Mouse (Mus musculus) Patski (cell line): ENCODE results near the gene Rassf3. TPM values are rescaled to one million over a fixed set of nuclear protein-coding genes. Genes with fewer than 3 reads are reported as not detected.

Source experiments
- ATAC-seq: fragments of 100-300 bp; one replicate; pipeline ENCODE4 v1.8.0; 2021
- CTCF ChIA-PET: fragments of 350-600 bp; sonication (Branson Sonifier 250); formaldehyde crosslinking; loops from one replicate; lab custom pipeline; 2022; ENCODE audit warnings: inconsistent platforms; lab: Charles Lee
- POLR2A ChIA-PET: fragments of 350-600 bp; sonication (Branson Sonifier 250); formaldehyde crosslinking; loops from one replicate; lab custom pipeline; 2022; ENCODE audit warnings: antibody characterized with exemption, inconsistent platforms; lab: Charles Lee
- DNase-seq: peaks from one replicate; pipeline ENCODE4 v3.0.0-alpha.2; 2011; ENCODE audit warnings: low read depth, low spot score
- H3K27me3 ChIP-seq: fragments of 371-371 bp; one replicate; pipeline ENCODE4 v1.5.1; 2021
- CTCF ChIP-seq: fragments of 100-300 bp; IDR thresholded peaks from one replicate; pipeline ENCODE4 v1.5.1; 2021
- in situ Hi-C: fragments of 300-500 bp; cut with MboI; formaldehyde crosslinking; loops from 3 replicates; pipeline ENCODE4 v1.11.1; 2018; ENCODE audit warnings: low pct_unique_long_range_greater_than_20kb, mixed read lengths
- polyA plus RNA-seq: library from polyadenylated mRNA; unstranded; gene quantifications from one replicate; pipeline ENCODE4 v1.2.3, GENCODE M21; 2021

Gene Rassf3
- polyA plus RNA-seq, 1 experiment from 2014 or later = 27.0 TPM

GRCm38 (mm10) chr10:121391901-121392300 is 84.2 kb downstream of the Rassf3 start:
- ATAC-seq (no peak), DNase-seq (no peak)
- H3K27me3 ChIP-seq = no peaks in the 10 kb centered on the region
- TF ChIP-seq CTCF = no peak
- POLR2A ChIA-PET = no interaction called here
- CTCF ChIA-PET = no interaction called here
- in situ Hi-C loops = no loop called here

DNA sequence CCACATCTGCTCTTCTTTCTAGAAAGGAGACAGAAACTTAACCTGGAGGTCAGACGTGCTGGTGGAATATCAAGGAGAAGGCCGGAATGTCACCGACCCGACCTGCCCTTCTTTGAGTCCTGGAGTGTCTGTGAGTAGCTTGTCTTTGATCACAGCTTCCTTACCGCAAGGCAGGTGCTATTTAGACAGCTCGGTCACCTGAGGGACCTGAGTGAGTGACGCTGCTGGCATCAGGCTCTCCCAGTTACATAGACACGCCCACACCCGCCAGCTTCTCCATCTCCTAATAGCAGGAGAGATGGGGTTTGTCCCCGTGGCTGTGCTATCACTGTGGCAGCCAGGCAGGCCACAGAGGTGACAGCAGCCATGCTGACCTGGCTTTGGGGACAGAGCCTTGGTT is 85.5 kb downstream of the Rassf3 start:
- no peak for TF ChIP-seq CTCF

GRCm38 (mm10) chr10:121386347-121386746 is 89.8 kb downstream of the Rassf3 start:
- in situ Hi-C loops = no loop called here
- no peak for DNase-seq
- TF ChIP-seq CTCF = no peak
- ChIA-PET POLR2A (interaction anchor here (1.3 kb wide), 1 partner anchor 9 kb away, joined by 4 read pairs; no protein-coding TSS in a partner anchor), CTCF (no interaction called here)
- ATAC-seq = no peak
- no peaks in the 10 kb centered on the region for H3K27me3 ChIP-seq

More for the DNA sequence above, 85.5 kb downstream of the Rassf3 start:
- ChIA-PET CTCF (no interaction called here), POLR2A (no interaction called here)
- no peak for DNase-seq
- ATAC-seq = no peak
- in situ Hi-C loops = no loop called here
- no peaks in the 10 kb centered on the region for H3K27me3 ChIP-seq

- ChIA-PET CTCF (no interaction called here), POLR2A (interaction anchor here (0.6 to 1.3 kb wide), 2 partner anchors 9 to 76 kb away, joined by 3 to 4 read pairs; no protein-coding TSS in a partner anchor)
- in situ Hi-C loops = no loop called here
- DNase-seq (no peak), ATAC-seq (no peak)
- no peak for TF ChIP-seq CTCF
- H3K27me3 ChIP-seq = no peaks in the 10 kb centered on the region
Measured at GRCm38 (mm10) chr10:121385695-121386094, 90.5 kb downstream of the Rassf3 start.

- TF ChIP-seq CTCF = no peak
- ChIA-PET POLR2A (no interaction called here), CTCF (interaction anchor here (1.0 kb wide), 1 partner anchor 25 kb away, joined by 3 read pairs; no protein-coding TSS in a partner anchor)
- ATAC-seq (no peak), DNase-seq (no peak)
- in situ Hi-C loops = no loop called here
- no peaks in the 10 kb centered on the region for H3K27me3 ChIP-seq
Measured at GRCm38 (mm10) chr10:121384710-121385109, 91.4 kb downstream of the Rassf3 start.

- TF ChIP-seq CTCF = no peak
- DNase-seq = no peak
- in situ Hi-C loops = no loop called here
- ATAC-seq = no peak
- ChIA-PET POLR2A (interaction anchor here (1.2 kb wide), 1 partner anchor 8 kb away, joined by 3 read pairs; no protein-coding TSS in a partner anchor), CTCF (no interaction called here)
- no peaks in the 10 kb centered on the region for H3K27me3 ChIP-seq
Measured at GRCm38 (mm10) chr10:121381280-121381679, 94.9 kb downstream of the Rassf3 start.

- ATAC-seq (no peak), DNase-seq (no peak)
- in situ Hi-C loops = no loop called here
- TF ChIP-seq CTCF = no peak
- H3K27me3 ChIP-seq = no peaks in the 10 kb centered on the region
- CTCF ChIA-PET = no interaction called here
- POLR2A ChIA-PET = no interaction called here
Measured at GRCm38 (mm10) chr10:121379387-121379786, 96.8 kb downstream of the Rassf3 start.

- ChIA-PET CTCF (no interaction called here), POLR2A (no interaction called here)
- H3K27me3 ChIP-seq = no peaks in the 10 kb centered on the region
- DNase-seq = peak; percentile 79
- ATAC-seq = peak; percentile 88
- no peak for TF ChIP-seq CTCF
- in situ Hi-C loops = no loop called here
Measured at GRCm38 (mm10) chr10:121376530-121377271, 99.4 kb downstream of the Rassf3 start.

GRCm38 (mm10) chr10:121375649-121376493 is 100.3 kb downstream of the Rassf3 start:
- TF ChIP-seq CTCF = no peak
- ATAC-seq = peak; percentile 74
- POLR2A ChIA-PET = no interaction called here
- peak; percentile 57 for DNase-seq
- no peaks in the 10 kb centered on the region for H3K27me3 ChIP-seq
- in situ Hi-C loops = no loop called here
- CTCF ChIA-PET = no interaction called here

GRCm38 (mm10) chr10:121374693-121375620 is 101.2 kb downstream of the Rassf3 start:
- CTCF ChIA-PET = no interaction called here
- in situ Hi-C loops = no loop called here

More at GRCm38 (mm10) chr10:121374693-121375620, 101.2 kb downstream of the Rassf3 start:
- POLR2A ChIA-PET = no interaction called here
- ATAC-seq (no peak), DNase-seq (no peak)
- no peak for TF ChIP-seq CTCF
- H3K27me3 ChIP-seq = no peaks in the 10 kb centered on the region
